ENCODE assay signal across 17 mouse cellular contexts in the genomic region with DNA sequence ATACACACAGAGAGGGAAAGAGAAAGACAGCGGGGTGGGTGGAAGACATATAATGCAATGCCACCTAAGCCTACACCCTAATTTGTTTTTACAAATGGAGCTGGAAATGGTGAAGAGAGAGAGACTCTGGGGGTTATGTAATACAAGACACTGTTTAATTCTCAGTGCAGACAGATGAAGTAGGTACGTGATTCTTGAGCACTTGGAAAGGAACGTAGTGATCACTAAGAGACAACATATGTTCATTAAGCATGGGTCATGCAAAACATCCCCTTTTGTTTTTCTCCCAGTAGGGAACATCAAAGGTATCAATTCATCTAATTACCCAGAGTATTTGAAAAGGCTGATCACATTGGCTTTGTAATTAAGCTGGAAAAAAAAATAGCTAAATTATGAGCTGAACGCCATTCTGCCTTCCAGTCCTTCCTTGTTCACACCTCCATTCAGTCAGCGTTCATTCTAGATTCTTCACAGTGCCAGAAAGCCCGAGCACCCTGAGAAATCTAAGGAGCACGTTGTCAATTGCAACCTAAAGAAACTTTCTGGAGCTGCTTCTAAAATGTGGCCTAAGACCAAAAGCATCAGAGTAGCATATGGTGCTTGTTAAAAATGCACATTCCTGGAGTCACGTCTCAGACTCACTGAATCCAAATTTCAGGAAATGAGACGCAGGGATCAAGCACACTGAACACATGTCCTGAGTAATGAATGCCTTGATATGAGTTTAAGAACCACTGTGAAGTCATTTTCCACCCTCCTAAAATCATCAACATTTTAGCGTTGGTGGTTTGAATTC. TPM values are rescaled to one million over a fixed set of nuclear protein-coding genes. Genes with fewer than 3 reads are reported as not detected.
A peak's percentile ranks its signal among the peaks of the same experiment; 100 is the strongest.
DNase-seq lines count a peak whose midpoint lies in the region; ATAC-seq lines count a peak whose summit lies in the region.
"Had no signal": no experiment of that assay in that cellular context is flagged by ENCODE, and none has a peak within 500 bp of the region (broad histone marks: within the 10 kb centered on the region; RNA-seq: fewer than 3 reads in every experiment).

No protein-coding gene starts in this region.

- 34% methylated on average over 10 of the region's 10 CpGs for WGBS in embryonic facial prominence, embryonic 15.5 days
- 23% methylated on average over 10 of the region's 10 CpGs for WGBS in limb, embryonic 13.5 days
- 77% methylated on average over 10 of the region's 10 CpGs for WGBS in midbrain, embryonic 16.5 days
- WGBS in hindbrain, embryonic 16.5 days, result 57% methylated on average over 10 of the region's 10 CpGs

- H3K4me3 ChIP-seq in embryonic facial prominence, embryonic 15.5 days (replicated peaks), result no peak overlapping the region
- no peak overlapping the region for H3K4me3 ChIP-seq in limb, embryonic 13.5 days
- H3K4me3 ChIP-seq in midbrain, embryonic 16.5 days (ENCODE audit: low read depth, low read length), result no peak overlapping the region
- no peak overlapping the region for H3K4me3 ChIP-seq in hindbrain, embryonic 16.5 days (ENCODE audit: low read length)
- H3K4me3 ChIP-seq: hindbrain, embryonic 15.5 days; midbrain, embryonic 15.5 days had no signal

- no peaks in the 10 kb centered on the region for H3K27me3 ChIP-seq in embryonic facial prominence, embryonic 15.5 days
- no peaks in the 10 kb centered on the region for H3K27me3 ChIP-seq in limb, embryonic 13.5 days
- no peaks in the 10 kb centered on the region for H3K27me3 ChIP-seq in midbrain, embryonic 16.5 days (ENCODE audit: control insufficient read depth, insufficient read depth, low read depth, low read length)
- no peaks in the 10 kb centered on the region for H3K27me3 ChIP-seq in hindbrain, embryonic 16.5 days (replicated peaks; ENCODE audit: control insufficient read depth, insufficient read depth, low read length)
- H3K27me3 ChIP-seq: hindbrain, embryonic 15.5 days; midbrain, embryonic 15.5 days had no signal

- peak; percentile 90 for ATAC-seq in frontal cortex, adult (ENCODE audit: low TSS enrichment)
- ATAC-seq in embryonic facial prominence, embryonic 15.5 days (ENCODE audit: insufficient number of reproducible peaks, low FRiP score, low TSS enrichment, low read depth), result peak; percentile 67; the same call in 1 of the 2 replicates
- ATAC-seq in limb, embryonic 13.5 days (ENCODE audit: low FRiP score, low read depth), result peak; percentile 70; the same call in 1 of the 2 replicates
- ATAC-seq in midbrain, embryonic 16.5 days, result no peak
- no peak for ATAC-seq in hindbrain, embryonic 16.5 days
- ATAC-seq: midbrain, embryonic 15.5 days had no signal

- H3K9ac ChIP-seq in embryonic facial prominence, embryonic 15.5 days, result no peak overlapping the region
- no peak overlapping the region for H3K9ac ChIP-seq in limb, embryonic 13.5 days
- no peak overlapping the region for H3K9ac ChIP-seq in midbrain, embryonic 16.5 days (ENCODE audit: low read depth, low read length)
- H3K9ac ChIP-seq in hindbrain, embryonic 16.5 days (ENCODE audit: low read depth, low read length), result no peak overlapping the region
- H3K9ac ChIP-seq: hindbrain, embryonic 15.5 days; midbrain, embryonic 15.5 days had no signal

- no peak for DNase-seq in frontal cortex, postnatal 25 days (ENCODE audit: low spot score in 2 of 2)
- peak; percentile 53 for DNase-seq in embryo, embryonic 10.5 days (ENCODE audit: low spot score)
- DNase-seq: adrenal gland, postnatal 10 days; cerebellum, postnatal 14 days; gastrocnemius, postnatal 25 days; heart, postnatal 14 days; kidney, adult 2 months; left cerebral cortex, postnatal 4 days; thymus, adult 18-20 months had no signal

- H3K36me3 ChIP-seq in embryonic facial prominence, embryonic 15.5 days, result no peaks in the 10 kb centered on the region
- H3K36me3 ChIP-seq in limb, embryonic 13.5 days, result no peaks in the 10 kb centered on the region
- no peaks in the 10 kb centered on the region for H3K36me3 ChIP-seq in midbrain, embryonic 16.5 days (ENCODE audit: control insufficient read depth, insufficient read depth, low read length)
- H3K36me3 ChIP-seq in hindbrain, embryonic 16.5 days (ENCODE audit: control insufficient read depth, insufficient read depth, low read length), result no peaks in the 10 kb centered on the region
- H3K36me3 ChIP-seq: G1E; hindbrain, embryonic 15.5 days; midbrain, embryonic 15.5 days had no signal

- H3K4me2 ChIP-seq in embryonic facial prominence, embryonic 15.5 days (replicated peaks), result no peak overlapping the region
- H3K4me2 ChIP-seq in limb, embryonic 13.5 days (replicated peaks), result no peak overlapping the region
- no peak overlapping the region for H3K4me2 ChIP-seq in midbrain, embryonic 16.5 days (ENCODE audit: low read length)
- no peak overlapping the region for H3K4me2 ChIP-seq in hindbrain, embryonic 16.5 days (ENCODE audit: low read length)
- H3K4me2 ChIP-seq: hindbrain, embryonic 15.5 days; midbrain, embryonic 15.5 days had no signal

- H3K27ac ChIP-seq in embryonic facial prominence, embryonic 15.5 days (replicated peaks), result peak overlapping the region; percentile 34; the same call in 1 of the 2 replicates
- H3K27ac ChIP-seq in limb, embryonic 13.5 days, result peak overlapping the region; percentile 28; the same call in 1 of the 2 replicates
- H3K27ac ChIP-seq in midbrain, embryonic 16.5 days (ENCODE audit: low read length), result no peak overlapping the region
- no peak overlapping the region for H3K27ac ChIP-seq in hindbrain, embryonic 16.5 days (ENCODE audit: low read depth, low read length)
- H3K27ac ChIP-seq: hindbrain, embryonic 15.5 days; midbrain, embryonic 15.5 days had no signal

- no peaks in the 10 kb centered on the region for H3K9me3 ChIP-seq in embryonic facial prominence, embryonic 15.5 days (replicated peaks)
- H3K9me3 ChIP-seq in limb, embryonic 13.5 days, result no peaks in the 10 kb centered on the region
- no peaks in the 10 kb centered on the region for H3K9me3 ChIP-seq in midbrain, embryonic 16.5 days (replicated peaks; ENCODE audit: control insufficient read depth, low read length, poor library complexity, severe bottlenecking)
- no peaks in the 10 kb centered on the region for H3K9me3 ChIP-seq in hindbrain, embryonic 16.5 days (ENCODE audit: control insufficient read depth, low read length)
- H3K9me3 ChIP-seq: G1E; hindbrain, embryonic 15.5 days; midbrain, embryonic 15.5 days had no signal

- H3K4me1 ChIP-seq in embryonic facial prominence, embryonic 15.5 days, result peaks cover 10% of the 10 kb centered on the region; the same call in 1 of the 2 replicates
- peaks cover 12% of the 10 kb centered on the region; the same call in 1 of the 2 replicates for H3K4me1 ChIP-seq in limb, embryonic 13.5 days
- H3K4me1 ChIP-seq in midbrain, embryonic 16.5 days (ENCODE audit: control insufficient read depth, insufficient read depth, low read length), result no peaks in the 10 kb centered on the region
- no peaks in the 10 kb centered on the region for H3K4me1 ChIP-seq in hindbrain, embryonic 16.5 days (ENCODE audit: control insufficient read depth, insufficient read depth, low read depth, low read length)
- H3K4me1 ChIP-seq: hindbrain, embryonic 15.5 days; midbrain, embryonic 15.5 days had no signal

RNA-seq across cellular contexts. Expression of a gene that starts 12.7 kb away (rescaled TPM):
- polyA plus RNA-seq in embryonic facial prominence, embryonic 15.5 days (2015; fragmentation: Nextera tagmentation; extraction: Ambion mirVana), result 104 and 109 TPM in 2 replicates
- 62.1 and 62.5 TPM in 2 replicates for polyA plus RNA-seq in limb, embryonic 13.5 days (2015; fragmentation: Nextera tagmentation; extraction: Ambion mirVana)
- polyA plus RNA-seq in midbrain, embryonic 16.5 days (2015; fragmentation: Nextera tagmentation; extraction: Ambion mirVana), result 157 and 169 TPM in 2 replicates
- 172 and 192 TPM in 2 replicates for polyA plus RNA-seq in hindbrain, embryonic 16.5 days (2015; fragmentation: Nextera tagmentation; extraction: Ambion mirVana)

Comparison
In these comparisons a context has a peak if more than half of its experiments do, and no peak if none do; other contexts are left out.
1. ATAC-seq: peak in frontal cortex, adult (single experiment), embryonic facial prominence, embryonic 15.5 days (single experiment) and limb, embryonic 13.5 days (single experiment); none in midbrain, embryonic 16.5 days (single experiment) and hindbrain, embryonic 16.5 days (single experiment).
2. H3K27ac ChIP-seq: peak in embryonic facial prominence, embryonic 15.5 days (single experiment) and limb, embryonic 13.5 days (single experiment); none in midbrain, embryonic 16.5 days (single experiment) and hindbrain, embryonic 16.5 days (single experiment).